Mouse (Mus musculus) heart, postnatal 0 days (tissue): ENCODE measurements around the gene Snap47.

Experiments used
- CTCF ChIP-seq: IDR thresholded peaks from 2 replicates; pipeline ENCODE4 v1.5.1; 2016; ENCODE audit warnings: antibody characterized with exemption, control low read depth, low read depth
- EP300 ChIP-seq: IDR thresholded peaks from 2 replicates; pipeline ENCODE4 v1.6.1; 2016; ENCODE audit warnings: antibody characterized with exemption, low read depth

DNA sequence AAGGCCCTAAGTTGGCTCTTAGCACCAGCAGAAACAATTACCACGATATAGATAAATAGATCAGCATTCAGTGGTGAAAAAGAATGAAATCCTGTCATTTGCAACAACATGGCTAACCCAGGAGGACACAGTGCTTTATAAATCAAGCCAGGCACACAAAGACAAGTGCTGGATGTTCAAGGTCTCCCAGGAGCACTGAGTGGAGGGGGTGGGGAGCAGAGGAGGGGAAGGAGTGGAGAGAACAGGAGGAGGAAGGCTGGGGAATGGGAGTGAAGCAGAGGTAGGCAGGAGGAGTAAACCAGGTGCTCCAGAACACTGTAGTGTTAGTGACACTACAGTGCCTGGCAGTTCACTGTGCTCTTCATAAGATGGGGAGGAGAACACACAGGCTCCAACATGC is 45.2 kb downstream of the Snap47 start:
- TF ChIP-seq CTCF, result no peak
- no peak for TF ChIP-seq EP300
